Mouse (Mus musculus) bone marrow macrophage, adult 2 months (primary cell): ENCODE measurements around the gene Csrp3.

Experiments used
- CTCF ChIP-seq: IDR thresholded peaks from 2 replicates; pipeline ENCODE4 v1.5.1; 2012; ENCODE audit warnings: low read depth, mild to moderate bottlenecking, low read length, moderate library complexity
- POLR2A ChIP-seq: IDR thresholded peaks from 2 replicates; pipeline ENCODE4 v1.6.1; 2012; ENCODE audit warnings: mild to moderate bottlenecking, low read depth, low read length, borderline replicate concordance

- TF ChIP-seq CTCF = no peak
- TF ChIP-seq POLR2A = no peak
Measured at GRCm38 (mm10) chr7:48870579-48871180, 22.8 kb upstream of the Csrp3 start.
